In the genomic region with DNA sequence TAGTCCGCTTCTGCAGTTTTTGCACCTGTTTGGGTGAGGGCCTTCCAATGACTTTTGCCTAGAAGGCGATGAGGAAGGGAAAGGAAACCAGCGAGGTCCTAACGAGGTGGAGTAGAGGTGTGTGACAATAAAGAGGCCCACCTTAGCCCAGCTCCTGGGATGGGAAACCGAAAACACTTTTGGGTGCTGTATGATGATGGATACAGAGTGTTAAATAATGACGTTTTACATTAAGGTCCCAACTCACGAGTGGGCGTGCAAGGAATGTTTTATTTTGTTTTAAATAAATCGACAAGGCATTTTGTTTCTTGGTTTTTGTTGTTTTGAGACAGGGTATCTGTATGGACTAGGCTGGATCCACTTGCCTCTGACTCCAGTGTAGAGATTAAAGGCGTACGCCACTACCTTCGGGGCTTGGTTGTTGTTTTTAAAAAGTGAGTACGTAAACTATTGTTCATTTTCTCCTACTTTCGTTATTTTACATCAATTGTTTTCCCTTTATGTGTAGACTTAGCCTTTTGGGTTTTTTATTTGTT, we compare ENCODE assay signal across 8 mouse cellular contexts. TPM values are rescaled to one million over a fixed set of nuclear protein-coding genes. Genes with fewer than 3 reads are reported as not detected.
DNase-seq lines count a peak whose midpoint lies in the region; ATAC-seq and TF ChIP-seq lines count a peak whose summit lies in the region.

No protein-coding gene starts in this region.

- H3K27me3 ChIP-seq in liver, adult 2 months (ENCODE audit: control insufficient read depth, insufficient read depth, low read length), result no peaks in the 10 kb centered on the region
- no peaks in the 10 kb centered on the region for H3K27me3 ChIP-seq in embryonic facial prominence, embryonic 14.5 days (replicated peaks; ENCODE audit: control insufficient read depth, insufficient read depth, low read length)
- no peaks in the 10 kb centered on the region for H3K27me3 ChIP-seq in limb, embryonic 10.5 days (ENCODE audit: low read depth, poor library complexity, severe bottlenecking)
- H3K27me3 ChIP-seq in neural tube, embryonic 14.5 days (ENCODE audit: control insufficient read depth, insufficient read depth, low read length), result no peaks in the 10 kb centered on the region

- 37% methylated on average over 14 of the region's 14 CpGs for WGBS in liver, adult 2 months
- 48% methylated on average over 14 of the region's 14 CpGs for WGBS in embryonic facial prominence, embryonic 14.5 days
- 57% methylated on average over 14 of the region's 14 CpGs for WGBS in limb, embryonic 10.5 days
- WGBS in neural tube, embryonic 14.5 days, result 53% methylated on average over 14 of the region's 14 CpGs

- H3K9ac ChIP-seq in liver, adult 2 months (ENCODE audit: low read depth, low read length), result peak overlapping the region; percentile 57
- H3K9ac ChIP-seq in embryonic facial prominence, embryonic 14.5 days (ENCODE audit: low read depth, low read length), result no peak overlapping the region
- no peak overlapping the region for H3K9ac ChIP-seq in neural tube, embryonic 14.5 days (replicated peaks; ENCODE audit: low read depth, low read length)

- no peak for TF ChIP-seq CTCF in liver, adult 2 months (IDR thresholded peaks at IDR 0.05; ENCODE audit: low read depth, low read length)

- no peaks in the 10 kb centered on the region for H3K79me2 ChIP-seq in liver, adult 2 months (ENCODE audit: control insufficient read depth, insufficient read depth, low read length)

- H3K9me3 ChIP-seq in embryonic facial prominence, embryonic 14.5 days (ENCODE audit: control insufficient read depth, low read length), result no peaks in the 10 kb centered on the region
- no peaks in the 10 kb centered on the region for H3K9me3 ChIP-seq in limb, embryonic 10.5 days (replicated peaks)
- no peaks in the 10 kb centered on the region for H3K9me3 ChIP-seq in neural tube, embryonic 14.5 days (ENCODE audit: control insufficient read depth, low read length)

- peak overlapping the region; percentile 85 for H3K4me2 ChIP-seq in embryonic facial prominence, embryonic 14.5 days (ENCODE audit: low read depth, low read length)
- peak overlapping the region; percentile 50 for H3K4me2 ChIP-seq in neural tube, embryonic 14.5 days (ENCODE audit: low read depth, low read length)

- TF ChIP-seq POLR2A in liver, adult 2 months (IDR thresholded peaks at IDR 0.05; ENCODE audit: extremely low read depth, insufficient read depth, low read length), result no peak

- ATAC-seq in embryonic facial prominence, embryonic 14.5 days (ENCODE audit: low read depth), result no peak
- ATAC-seq in neural tube, embryonic 14.5 days (ENCODE audit: low read depth), result peak; percentile 29

- peaks cover 3% of the 10 kb centered on the region for H3K4me1 ChIP-seq in liver, adult 2 months (ENCODE audit: control insufficient read depth, insufficient read depth, low read length)
- peaks cover 9% of the 10 kb centered on the region for H3K4me1 ChIP-seq in embryonic facial prominence, embryonic 14.5 days (ENCODE audit: control insufficient read depth, insufficient read depth, low read length)
- peaks cover 10% of the 10 kb centered on the region for H3K4me1 ChIP-seq in limb, embryonic 10.5 days
- peaks cover 10% of the 10 kb centered on the region for H3K4me1 ChIP-seq in neural tube, embryonic 14.5 days (ENCODE audit: control insufficient read depth, insufficient read depth, low read length)

- no peak overlapping the region for H3K27ac ChIP-seq in liver, adult 2 months (replicated peaks; ENCODE audit: insufficient read depth, low read depth, low read length)
- no peak overlapping the region for H3K27ac ChIP-seq in embryonic facial prominence, embryonic 14.5 days (replicated peaks; ENCODE audit: low read depth, low read length)
- no peak overlapping the region; the same call in 1 of the 2 replicates for H3K27ac ChIP-seq in limb, embryonic 10.5 days
- H3K27ac ChIP-seq in neural tube, embryonic 14.5 days (ENCODE audit: low read depth, low read length), result no peak overlapping the region

- H3K4me3 ChIP-seq in liver, adult 2 months (ENCODE audit: insufficient read depth, low read depth, low read length), result peak overlapping the region; percentile 71
- H3K4me3 ChIP-seq in embryonic facial prominence, embryonic 14.5 days (ENCODE audit: low read depth, low read length), result peak overlapping the region; percentile 57
- peak overlapping the region; percentile 73 for H3K4me3 ChIP-seq in limb, embryonic 10.5 days
- peak overlapping the region; percentile 52 for H3K4me3 ChIP-seq in neural tube, embryonic 14.5 days (ENCODE audit: low read depth, low read length)

- intact Hi-C loops in left cerebral cortex, postnatal 25 days (cut with DNase I), result no loop called here

- DNase-seq in liver, adult 2 months (ENCODE audit: extremely low read depth, low read depth, low spot score), result no peak
- no peak for DNase-seq in liver
- no peak for DNase-seq in embryonic facial prominence, embryonic 14.5 days (ENCODE audit: low spot score)
- DNase-seq in limb, embryonic 10.5 days (ENCODE audit: low spot score), result no peak
- DNase-seq in right cerebral cortex, postnatal 36 days (ENCODE audit: low spot score in 2 of 2), result no peak
- no peak for DNase-seq in adrenal gland, adult 2 months
- DNase-seq in left cerebral cortex, postnatal 25 days (ENCODE audit: low spot score in 2 of 2), result no peak

- H3K36me3 ChIP-seq in liver, adult 2 months (ENCODE audit: control insufficient read depth, insufficient read depth, low read length), result no peaks in the 10 kb centered on the region
- H3K36me3 ChIP-seq in embryonic facial prominence, embryonic 14.5 days (ENCODE audit: control insufficient read depth, insufficient read depth, low read length), result no peaks in the 10 kb centered on the region
- H3K36me3 ChIP-seq in limb, embryonic 10.5 days, result peaks cover 6% of the 10 kb centered on the region; the same call in 1 of the 2 replicates
- H3K36me3 ChIP-seq in neural tube, embryonic 14.5 days (ENCODE audit: control insufficient read depth, insufficient read depth, low read length), result no peaks in the 10 kb centered on the region

RNA-seq across cellular contexts. Expression of gene Dcps, which starts 0.3 kb away (rescaled TPM):
- total RNA-seq in liver, adult 2 months (2014; rRNA removed), result 21.0 and 21.2 TPM in 2 replicates
- 24.0 and 27.4 TPM in 2 replicates for polyA plus RNA-seq in liver, adult 2 months (2012; rRNA removed)
- polyA plus RNA-seq in embryonic facial prominence, embryonic 14.5 days (2014; fragmentation: Nextera tagmentation; extraction: Ambion mirVana), result 59.3 and 68.7 TPM in 2 replicates
- polyA plus RNA-seq in limb, embryonic 10.5 days (2016; fragmentation: Nextera tagmentation; extraction: Ambion mirVana), result 86.0 and 92.3 TPM in 2 replicates
- polyA plus RNA-seq in neural tube, embryonic 14.5 days (2014; fragmentation: Nextera tagmentation; extraction: Ambion mirVana), result 61.8 and 66.1 TPM in 2 replicates
- 10 to 100 TPM; 18.3 to 26.8 TPM for total RNA-seq in adrenal gland, adult 2 months (2021)
- 21.1 and 22.2 TPM in 2 replicates for polyA plus RNA-seq in adrenal gland, adult 2 months (2012; rRNA removed)
- 10 to 100 TPM; 17.0 to 17.9 TPM for total RNA-seq in left cerebral cortex, postnatal 25 days (2021)

RNA-seq across cellular contexts. Expression of gene Srpr, which starts 23.8 kb away (rescaled TPM):
- 55.2 and 75.4 TPM in 2 replicates for total RNA-seq in liver, adult 2 months (2014; rRNA removed)
- polyA plus RNA-seq in liver, adult 2 months (2012; rRNA removed), result 88.5 and 91.0 TPM in 2 replicates
- polyA plus RNA-seq in embryonic facial prominence, embryonic 14.5 days (2014; fragmentation: Nextera tagmentation; extraction: Ambion mirVana), result 161 and 167 TPM in 2 replicates
- polyA plus RNA-seq in limb, embryonic 10.5 days (2016; fragmentation: Nextera tagmentation; extraction: Ambion mirVana), result 93.7 and 100 TPM in 2 replicates
- polyA plus RNA-seq in neural tube, embryonic 14.5 days (2014; fragmentation: Nextera tagmentation; extraction: Ambion mirVana), result 64.9 and 71.4 TPM in 2 replicates
- 100 to 1,000 TPM; 157 to 167 TPM for total RNA-seq in adrenal gland, adult 2 months (2021)
- 40.6 and 47.4 TPM in 2 replicates for polyA plus RNA-seq in adrenal gland, adult 2 months (2012; rRNA removed)
- total RNA-seq in left cerebral cortex, postnatal 25 days (2021), result 10 to 100 TPM; 65.3 to 68.5 TPM

RNA-seq across cellular contexts. Expression of gene Tirap, which starts 23.9 kb away (rescaled TPM):
- 12.3 and 13.3 TPM in 2 replicates for total RNA-seq in liver, adult 2 months (2014; rRNA removed)
- polyA plus RNA-seq in liver, adult 2 months (2012; rRNA removed), result 23.6 and 24.2 TPM in 2 replicates
- 10.0 and 10.8 TPM in 2 replicates for polyA plus RNA-seq in embryonic facial prominence, embryonic 14.5 days (2014; fragmentation: Nextera tagmentation; extraction: Ambion mirVana)
- 20.0 and 22.1 TPM in 2 replicates for polyA plus RNA-seq in limb, embryonic 10.5 days (2016; fragmentation: Nextera tagmentation; extraction: Ambion mirVana)
- 3.8 and 5.1 TPM in 2 replicates for polyA plus RNA-seq in neural tube, embryonic 14.5 days (2014; fragmentation: Nextera tagmentation; extraction: Ambion mirVana)
- 1 to 10 TPM; 6.8 to 7.3 TPM for total RNA-seq in adrenal gland, adult 2 months (2021)
- 10.2 and 11.7 TPM in 2 replicates for polyA plus RNA-seq in adrenal gland, adult 2 months (2012; rRNA removed)
- 1 to 10 TPM; 1.2 to 1.7 TPM for total RNA-seq in left cerebral cortex, postnatal 25 days (2021)

RNA-seq across cellular contexts. Expression of gene Foxred1, which starts 34.7 kb away (rescaled TPM):
- 27.6 and 31.8 TPM in 2 replicates for total RNA-seq in liver, adult 2 months (2014; rRNA removed)
- polyA plus RNA-seq in liver, adult 2 months (2012; rRNA removed), result 21.6 and 28.9 TPM in 2 replicates
- 27.2 and 30.0 TPM in 2 replicates for polyA plus RNA-seq in embryonic facial prominence, embryonic 14.5 days (2014; fragmentation: Nextera tagmentation; extraction: Ambion mirVana)
- polyA plus RNA-seq in limb, embryonic 10.5 days (2016; fragmentation: Nextera tagmentation; extraction: Ambion mirVana), result 56.7 and 57.1 TPM in 2 replicates
- 39.3 and 44.2 TPM in 2 replicates for polyA plus RNA-seq in neural tube, embryonic 14.5 days (2014; fragmentation: Nextera tagmentation; extraction: Ambion mirVana)
- 10 to 100 TPM; 40.6 to 53.7 TPM for total RNA-seq in adrenal gland, adult 2 months (2021)
- polyA plus RNA-seq in adrenal gland, adult 2 months (2012; rRNA removed), result 14.4 and 16.8 TPM in 2 replicates
- 10 to 100 TPM; 35.0 to 42.5 TPM for total RNA-seq in left cerebral cortex, postnatal 25 days (2021)

RNA-seq across cellular contexts. Expression of gene St3gal4, which starts 57.1 kb away (rescaled TPM):
- 72.2 and 74.6 TPM in 2 replicates for total RNA-seq in liver, adult 2 months (2014; rRNA removed)
- 26.5 TPM in 2 replicates for polyA plus RNA-seq in liver, adult 2 months (2012; rRNA removed)
- 31.0 and 35.2 TPM in 2 replicates for polyA plus RNA-seq in embryonic facial prominence, embryonic 14.5 days (2014; fragmentation: Nextera tagmentation; extraction: Ambion mirVana)
- 19.0 and 21.3 TPM in 2 replicates for polyA plus RNA-seq in limb, embryonic 10.5 days (2016; fragmentation: Nextera tagmentation; extraction: Ambion mirVana)
- polyA plus RNA-seq in neural tube, embryonic 14.5 days (2014; fragmentation: Nextera tagmentation; extraction: Ambion mirVana), result 8.9 and 10.6 TPM in 2 replicates
- total RNA-seq in adrenal gland, adult 2 months (2021), result 10 to 100 TPM; 18.6 to 45.7 TPM
- polyA plus RNA-seq in adrenal gland, adult 2 months (2012; rRNA removed), result 22.2 and 31.6 TPM in 2 replicates
- 10 to 100 TPM; 22.7 to 31.3 TPM for total RNA-seq in left cerebral cortex, postnatal 25 days (2021)
